Mouse (Mus musculus) liver, adult 2 months (tissue): ENCODE results near the gene Parp2. TPM values are rescaled to one million over a fixed set of nuclear protein-coding genes. Genes with fewer than 3 reads are reported as not detected.

ENCODE experiments used
- DNase-seq: peaks from one replicate; pipeline ENCODE4 v3.0.0-alpha.2; 2011; ENCODE audit warnings: low read depth, low spot score; ENCODE audit errors: extremely low read depth
- H3K27ac ChIP-seq: fragments of 200-500 bp; replicated peaks from 2 replicates; pipeline ENCODE4 v1.5.1; 2012; ENCODE audit warnings: low read depth, mild to moderate bottlenecking, control low read depth, inconsistent platforms, low read length; ENCODE audit not compliant: insufficient read depth
- H3K27me3 ChIP-seq: fragments of 200-500 bp; 2 replicates; pipeline ENCODE4 v1.6.1; 2012; ENCODE audit warnings: mild to moderate bottlenecking, moderate library complexity, low read length, inconsistent platforms; ENCODE audit not compliant: control insufficient read depth, insufficient read depth
- H3K36me3 ChIP-seq: fragments of 200-500 bp; 2 replicates; pipeline ENCODE4 v1.6.1; 2012; ENCODE audit warnings: low read length, inconsistent platforms; ENCODE audit not compliant: control insufficient read depth, insufficient read depth
- H3K4me1 ChIP-seq: fragments of 200-500 bp; 2 replicates; pipeline ENCODE4 v1.6.1; 2011; ENCODE audit warnings: low read length; ENCODE audit not compliant: control insufficient read depth, insufficient read depth
- H3K4me3 ChIP-seq: fragments of 200-500 bp; 2 replicates; pipeline ENCODE4 v1.5.1; 2011; ENCODE audit warnings: low read depth, mild to moderate bottlenecking, control low read depth, low read length, moderate library complexity; ENCODE audit not compliant: insufficient read depth
- H3K79me2 ChIP-seq: fragments of 200-500 bp; 2 replicates; pipeline ENCODE4 v1.6.1; 2012; ENCODE audit warnings: inconsistent platforms, mild to moderate bottlenecking, low read length, moderate library complexity; ENCODE audit not compliant: control insufficient read depth, insufficient read depth
- H3K9ac ChIP-seq: fragments of 200-500 bp; 2 replicates; pipeline ENCODE4 v1.6.1; 2012; ENCODE audit warnings: low read depth, mild to moderate bottlenecking, control low read depth, inconsistent platforms, low read length
- CTCF ChIP-seq: fragments of 200-500 bp; IDR thresholded peaks from 2 replicates; pipeline ENCODE4 v1.5.1; 2011; ENCODE audit warnings: low read depth, low read length, control low read depth
- POLR2A ChIP-seq: fragments of 200-500 bp; IDR thresholded peaks from 2 replicates; pipeline ENCODE4 v1.6.1; 2011; ENCODE audit warnings: low read length, control low read depth; ENCODE audit not compliant: insufficient read depth; ENCODE audit errors: extremely low read depth
- WGBS: fragments of 180-500 bp; shearing (Covaris S2); methylation state at CpG from one replicate; pipeline ENCODE4 v1.1.7; 2018; 5-methylcytosine and 5-hydroxymethylcytosine counted together
- polyA plus RNA-seq: library from polyadenylated mRNA; depleted of rRNA; stranded (reverse); fragments of >200 nt; gene quantifications from 2 replicates; pipeline ENCODE4 v1.2.3, GENCODE M21; 2012; rRNA removed
- total RNA-seq: library from RNA; depleted of rRNA; stranded (reverse); fragments of >200 nt; gene quantifications from 2 replicates; pipeline ENCODE4 v1.2.3, GENCODE M21; 2014; rRNA removed

Gene Parp2
- total RNA-seq = 11.0 and 11.5 TPM in 2 replicates
- polyA plus RNA-seq = 4.8 and 6.2 TPM in 2 replicates

- Histone ChIP-seq H3K27me3 (no peaks in the 10 kb centered on the region), H3K9ac (peak within 1 kb of the TSS; percentile 75), H3K4me1 (no peaks in the 10 kb centered on the region), H3K79me2 (no peaks in the 10 kb centered on the region), H3K4me3 (peak within 1 kb of the TSS; percentile 72), H3K36me3 (0 out of 2 replicates have a peak, but pooled peaks cover 2% of the 10 kb centered on the region), H3K27ac (peak within 1 kb of the TSS; percentile 42)
- WGBS = under 1% methylated on average over 42 of the region's 42 CpGs
- peak; percentile 92 for DNase-seq
- TF ChIP-seq POLR2A (peak; percentile 29; the same call in 1 of the 2 replicates), CTCF (no peak)
These were observed at the start of gene Parp2, which contains the start of gene Ccnb1ip1 for GRCm38 (mm10) chr14:50807487-50808072. TSS of gene Parp2 (plus strand) at chr14:50807841. TSS of gene Ccnb1ip1 (minus strand) at chr14:50807732.

DNA sequence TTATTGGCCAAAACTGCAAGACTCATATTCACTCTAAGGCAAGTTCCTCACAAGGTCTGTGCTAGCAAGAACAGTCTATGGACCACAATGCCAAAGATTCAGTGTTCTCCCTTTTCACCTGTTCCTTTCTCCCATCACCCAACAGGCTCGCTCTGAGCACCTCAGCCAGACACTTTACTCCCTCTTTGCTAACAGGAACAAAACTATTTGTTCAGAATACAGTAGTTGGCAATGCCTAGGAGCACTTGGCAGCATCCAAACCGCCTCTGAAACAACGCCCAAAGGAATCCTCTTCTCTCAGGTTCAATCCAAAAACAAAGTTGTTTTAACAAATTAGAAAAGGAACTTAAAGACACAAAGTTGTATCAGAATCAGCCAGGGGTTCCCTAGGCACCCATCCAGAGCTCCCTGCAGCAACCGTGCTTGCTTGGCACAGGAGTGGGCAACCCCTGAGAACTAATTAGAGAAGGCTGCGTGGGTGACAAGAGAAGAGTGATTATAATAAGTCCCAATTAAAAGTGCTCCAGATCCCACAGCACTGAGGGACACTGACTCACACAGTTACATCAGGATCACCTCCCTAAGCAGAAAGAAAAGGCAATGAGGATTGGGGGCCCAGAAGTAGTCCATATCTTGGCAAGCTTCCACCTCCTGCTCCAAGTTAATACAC, 49.1 kb upstream of the Parp2 start:
- 56% methylated on average over 5 of the region's 5 CpGs for WGBS
- no peaks in the 10 kb centered on the region for H3K4me1 ChIP-seq
- no peak overlapping the region for H3K4me3 ChIP-seq
- H3K36me3 ChIP-seq = no peaks in the 10 kb centered on the region
- DNase-seq = peak; percentile 2
- TF ChIP-seq POLR2A = no peak
- no peak for TF ChIP-seq CTCF
- no peak overlapping the region for H3K9ac ChIP-seq
- no peaks in the 10 kb centered on the region for H3K79me2 ChIP-seq
- H3K27ac ChIP-seq = no peak overlapping the region
- H3K27me3 ChIP-seq = no peaks in the 10 kb centered on the region

GRCm38 (mm10) chr14:50765736-50766135, 41.9 kb upstream of the Parp2 start:
- no peak for TF ChIP-seq CTCF
- no peak for TF ChIP-seq POLR2A
- Histone ChIP-seq H3K4me3 (no peak overlapping the region), H3K79me2 (no peaks in the 10 kb centered on the region), H3K27me3 (no peaks in the 10 kb centered on the region), H3K4me1 (no peaks in the 10 kb centered on the region), H3K36me3 (peaks cover 25% of the 10 kb centered on the region), H3K27ac (no peak overlapping the region), H3K9ac (no peak overlapping the region)
- 92% methylated on average over 6 of the region's 6 CpGs for WGBS
- DNase-seq = no peak

- 87% methylated on average over 2 of the region's 2 CpGs for WGBS
- Histone ChIP-seq H3K79me2 (no peaks in the 10 kb centered on the region), H3K9ac (no peak overlapping the region), H3K4me3 (no peak overlapping the region), H3K27me3 (no peaks in the 10 kb centered on the region), H3K27ac (no peak overlapping the region), H3K36me3 (peaks cover 38% of the 10 kb centered on the region), H3K4me1 (no peaks in the 10 kb centered on the region)
- DNase-seq = peak; percentile 6
- TF ChIP-seq POLR2A (no peak), CTCF (no peak)
These were observed 36.3 kb upstream of the Parp2 start for GRCm38 (mm10) chr14:50771342-50771741.

DNA sequence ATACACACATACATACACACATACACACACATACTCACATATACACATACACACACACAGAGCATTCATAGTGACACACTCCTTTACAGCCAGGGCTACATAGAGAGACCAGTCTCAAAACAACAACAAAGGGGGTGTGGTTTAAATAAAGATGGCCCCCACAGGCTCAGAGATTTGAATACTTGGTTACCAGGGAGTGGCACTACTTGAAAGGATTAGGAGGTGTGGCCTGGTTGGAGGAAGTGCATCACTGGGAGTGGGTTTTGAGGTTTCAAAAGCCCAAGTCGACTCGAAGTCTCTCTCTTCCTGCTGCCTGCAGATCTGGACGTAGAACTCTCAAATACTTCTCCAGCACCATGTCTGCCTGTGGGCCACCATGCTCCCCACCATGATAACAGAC, 25.5 kb upstream of the Parp2 start:
- H3K36me3 ChIP-seq = peaks cover 7% of the 10 kb centered on the region; the same call in 1 of the 2 replicates
- WGBS = 92% methylated on average over 3 of the region's 3 CpGs
- no peaks in the 10 kb centered on the region for H3K27me3 ChIP-seq
- DNase-seq = no peak
- TF ChIP-seq POLR2A (no peak), CTCF (no peak)
- H3K4me1 ChIP-seq = no peaks in the 10 kb centered on the region
- H3K79me2 ChIP-seq = no peaks in the 10 kb centered on the region
- no peak overlapping the region for H3K4me3 ChIP-seq
- H3K27ac ChIP-seq = no peak overlapping the region
- H3K9ac ChIP-seq = no peak overlapping the region
